Mouse (Mus musculus): ENCODE results near the gene Pwwp2a.

DNA sequence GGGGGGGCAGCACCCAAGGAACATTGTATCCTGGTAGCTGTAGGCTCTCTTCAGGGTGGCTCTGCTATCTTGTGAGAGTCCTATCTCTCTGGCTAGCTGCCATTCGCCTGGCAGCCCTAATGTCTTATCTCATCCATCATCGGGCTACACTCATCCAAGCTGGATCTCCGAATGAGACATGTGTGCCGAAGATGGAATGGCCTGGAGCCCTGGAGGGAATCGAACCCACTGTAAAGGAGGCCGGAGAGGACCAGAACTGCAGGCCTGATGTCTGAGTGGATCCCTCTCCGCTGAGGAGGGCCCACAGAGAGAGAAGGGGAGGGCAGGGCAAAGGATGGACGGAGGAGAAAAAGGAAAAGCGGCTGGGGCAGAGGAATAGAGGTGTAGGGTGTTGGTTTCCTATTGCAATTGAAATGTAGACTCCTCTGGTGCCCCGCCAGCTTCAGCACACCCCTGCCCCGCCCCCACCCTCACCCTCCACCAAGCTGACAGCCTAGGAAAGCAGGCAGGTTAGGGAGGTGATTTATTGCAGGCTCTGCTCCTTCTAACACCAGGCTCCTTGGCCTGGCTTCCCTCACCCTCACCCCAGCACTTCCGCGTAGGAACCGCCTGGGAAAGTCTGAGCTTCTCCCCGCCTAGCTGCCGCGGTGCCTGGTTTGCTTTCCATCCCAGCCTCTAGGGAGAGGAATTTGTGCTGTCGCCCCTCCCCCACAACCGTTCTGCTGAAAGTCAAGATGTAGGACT, 48.0 kb upstream of the Pwwp2a start:
- no peak for TF ChIP-seq POLR2A (IDR thresholded peaks at IDR 0.05; ENCODE audit: low read depth, low read length)
- TF ChIP-seq ZNF384 (IDR thresholded peaks at IDR 0.05; ENCODE audit: low read depth, low read length) = no peak
- TF ChIP-seq MAX (IDR thresholded peaks at IDR 0.05; ENCODE audit: low read length) = no peak
- TF ChIP-seq CTCF (conservative IDR thresholded peaks at IDR 0.05 in 1 of 2, IDR thresholded peaks at IDR 0.05 in 1 of 2; ENCODE audit: low read depth in 2 of 2, low read length in 2 of 2) = no peak
- TF ChIP-seq POLR2AphosphoS2 (IDR thresholded peaks at IDR 0.05; ENCODE audit: low read depth, low read length) = no peak
- TF ChIP-seq USF1 (IDR thresholded peaks at IDR 0.05; ENCODE audit: low read depth, low read length) = no peak
- no peak for TF ChIP-seq MYC (IDR thresholded peaks at IDR 0.05; ENCODE audit: low read depth, low read length)
- TF ChIP-seq ZMIZ1 (IDR thresholded peaks at IDR 0.05; ENCODE audit: low read depth, low read length) = no peak
- no peak for TF ChIP-seq HCFC1 (IDR thresholded peaks at IDR 0.05; ENCODE audit: low read depth, low read length)
- no peak for TF ChIP-seq TBP (conservative IDR thresholded peaks at IDR 0.05; ENCODE audit: low read depth, low read length)
- no peak for TF ChIP-seq PAX5 (IDR thresholded peaks at IDR 0.05; ENCODE audit: low read length)
